Mouse (Mus musculus) layer of hippocampus, adult 8-10 months (tissue): ENCODE results near the gene Dusp8. TPM values are rescaled to one million over a fixed set of nuclear protein-coding genes. Genes with fewer than 3 reads are reported as not detected.

Source experiments
- DNase-seq, 2 experiments: peaks; one replicate each; pipeline ENCODE4 v3.0.0; 2022; ENCODE audit warnings: low spot score in 2 of 2
- total RNA-seq, 4 experiments: library from RNA; stranded (reverse); gene quantifications; 2 replicates each; pipeline ENCODE4 v1.2.4; 2022

Dusp8 gene
- total RNA-seq, 4 experiments from 2014 or later = 103 to 110 (median 106) TPM

DNA sequence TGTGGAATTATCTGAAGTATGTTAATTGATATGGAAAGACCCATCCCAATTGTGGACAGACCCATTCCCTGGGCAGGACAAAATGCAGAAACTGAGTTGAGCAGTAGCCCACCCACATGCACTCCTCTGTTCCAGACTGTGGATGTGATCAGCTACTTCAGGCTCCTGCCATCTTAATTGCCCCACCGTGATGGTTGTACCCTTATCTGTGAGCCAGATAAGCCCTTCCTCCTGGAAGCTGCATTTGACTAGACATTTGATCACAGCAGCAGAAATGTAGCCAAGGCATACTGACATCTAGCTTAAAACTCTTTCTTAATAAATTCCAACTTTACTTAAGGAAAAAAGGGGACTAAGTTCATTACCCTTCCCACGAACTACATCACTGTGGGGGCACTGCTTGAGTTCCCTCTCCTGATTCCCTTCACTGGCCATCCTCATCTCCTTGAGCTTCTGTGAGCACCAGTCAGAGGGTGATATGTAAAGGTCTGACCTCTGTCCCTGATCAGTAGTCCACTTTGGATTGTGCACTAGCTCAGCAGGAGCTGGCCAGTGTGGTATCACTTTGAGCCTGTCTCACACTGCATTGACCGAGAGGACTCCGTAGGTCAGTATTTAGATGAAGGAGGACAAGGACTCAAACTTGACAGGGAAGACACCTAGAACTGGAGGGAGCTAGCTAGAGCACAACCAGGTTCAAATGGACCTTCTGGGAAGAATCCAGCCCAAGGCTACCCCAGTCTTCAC, 9.3 kb downstream of the Dusp8 start:
- DNase-seq = no peak

DNA sequence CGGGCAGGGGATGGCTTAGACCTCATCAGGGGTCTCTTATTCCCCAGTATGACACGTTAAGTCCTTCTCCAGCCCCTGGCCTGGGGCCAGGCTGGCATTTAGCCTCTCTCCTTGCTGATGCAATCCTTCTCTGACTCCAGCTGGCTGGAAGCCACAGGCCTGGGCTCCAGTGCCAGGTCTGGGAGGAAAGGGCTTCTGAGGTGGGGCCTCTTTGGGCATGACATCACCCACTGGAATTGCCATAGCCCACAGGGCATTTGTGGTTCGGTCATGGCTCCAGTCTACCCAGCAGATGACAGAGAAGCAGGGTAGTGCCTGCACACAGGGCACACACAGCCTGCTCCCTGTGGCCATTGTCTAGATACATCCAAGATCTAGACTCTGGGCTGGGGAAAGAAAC, 10.8 kb downstream of the Dusp8 start:
- peak in 1 of 2 experiments; percentile 60 for DNase-seq

DNA sequence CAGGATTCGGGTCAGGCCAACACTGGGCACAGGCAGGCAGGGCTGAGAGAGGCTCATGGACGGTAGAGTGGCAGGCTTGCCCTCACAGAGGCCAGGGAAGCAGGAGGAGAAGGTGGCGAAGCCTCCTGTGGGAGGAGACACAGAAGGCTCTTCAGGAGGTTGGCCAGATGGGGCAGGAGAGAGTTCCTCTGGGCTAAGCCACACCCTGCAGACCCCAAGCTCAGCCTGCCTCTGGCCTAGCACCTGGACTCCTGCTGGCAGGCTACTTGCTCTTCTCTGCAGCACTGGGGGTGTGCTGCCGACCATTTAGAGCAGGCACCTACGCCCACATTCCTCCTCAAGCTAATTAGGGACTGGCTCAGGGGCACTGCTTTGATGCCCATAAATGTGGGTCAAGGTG, 11.2 kb downstream of the Dusp8 start:
- no peak for DNase-seq

DNA sequence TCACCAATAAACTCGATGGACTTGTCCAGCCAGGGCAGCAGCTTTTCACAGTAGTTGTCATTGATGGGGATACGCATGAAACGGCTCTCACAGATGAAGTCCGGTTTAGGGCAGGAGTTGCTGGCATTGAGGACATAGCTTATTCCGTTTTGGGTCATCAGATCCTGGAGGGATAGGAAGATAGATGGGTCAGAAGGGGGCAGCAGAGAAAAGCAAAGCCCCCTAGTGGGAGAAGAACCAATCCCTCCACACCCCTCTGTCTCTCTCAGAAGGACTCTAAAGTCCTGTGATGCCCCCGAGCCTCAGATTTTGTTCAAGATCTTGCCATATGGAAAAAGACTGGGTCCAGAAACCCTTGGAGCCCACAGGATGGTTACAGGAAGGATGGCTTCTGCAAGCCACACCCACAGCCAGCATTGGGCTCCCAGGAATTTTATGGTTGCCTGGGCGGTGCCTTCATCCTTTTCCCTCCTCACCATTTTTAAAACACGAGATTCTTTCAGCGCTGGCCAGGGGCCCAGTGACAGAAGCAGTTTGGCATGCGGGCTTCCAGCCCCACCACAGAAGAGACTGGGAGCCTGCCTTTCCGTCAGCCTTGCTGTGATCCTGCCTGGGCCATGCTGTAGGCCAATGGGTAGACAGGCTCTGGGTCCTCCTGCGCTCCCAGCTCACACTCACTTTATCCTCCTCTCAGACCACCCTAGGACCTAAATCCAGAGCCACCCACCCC, 11.9 kb downstream of the Dusp8 start:
- no peak for DNase-seq

DNA sequence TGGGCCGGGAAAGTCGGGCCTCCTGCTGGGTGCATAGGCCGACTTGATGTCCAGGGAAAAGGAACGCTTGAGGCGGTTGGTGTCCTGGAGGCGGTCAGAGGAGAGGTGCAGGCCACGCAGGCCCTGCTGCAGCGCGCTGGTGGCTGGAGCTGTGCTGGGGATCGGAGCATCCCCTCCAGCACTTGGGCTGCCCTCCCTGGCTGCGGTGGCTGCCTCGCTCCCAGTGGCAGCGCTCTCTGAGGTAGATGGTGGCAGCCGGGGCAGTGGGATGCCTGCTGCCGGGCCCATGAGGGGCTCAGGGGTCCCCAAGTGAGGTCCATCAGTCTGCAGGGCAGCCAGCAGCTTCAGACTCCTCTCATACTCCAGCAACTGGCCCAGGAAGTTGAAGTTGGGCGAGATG, 13.0 kb downstream of the Dusp8 start:
- DNase-seq = no peak

DNA sequence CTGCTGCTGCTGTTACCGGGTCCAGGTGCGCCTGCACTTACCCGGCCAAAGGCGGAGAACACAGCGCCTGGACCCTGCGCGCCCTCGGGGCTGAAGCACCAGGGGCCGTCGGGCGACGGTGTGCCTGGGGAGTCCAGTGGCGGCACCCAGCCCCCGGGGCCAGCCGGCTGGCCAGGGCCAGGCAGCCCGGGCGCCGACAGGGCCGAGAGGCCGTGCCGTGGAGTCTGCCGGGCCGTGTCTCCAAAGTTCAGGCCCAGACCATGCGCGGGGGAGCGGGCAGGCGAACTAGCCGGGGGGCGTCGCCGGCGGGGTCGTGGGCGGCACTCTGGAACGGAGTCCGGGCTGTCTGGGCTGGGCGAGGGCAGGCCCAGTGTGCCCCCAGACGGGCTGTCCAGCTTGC, 13.5 kb downstream of the Dusp8 start:
- no peak for DNase-seq

DNA sequence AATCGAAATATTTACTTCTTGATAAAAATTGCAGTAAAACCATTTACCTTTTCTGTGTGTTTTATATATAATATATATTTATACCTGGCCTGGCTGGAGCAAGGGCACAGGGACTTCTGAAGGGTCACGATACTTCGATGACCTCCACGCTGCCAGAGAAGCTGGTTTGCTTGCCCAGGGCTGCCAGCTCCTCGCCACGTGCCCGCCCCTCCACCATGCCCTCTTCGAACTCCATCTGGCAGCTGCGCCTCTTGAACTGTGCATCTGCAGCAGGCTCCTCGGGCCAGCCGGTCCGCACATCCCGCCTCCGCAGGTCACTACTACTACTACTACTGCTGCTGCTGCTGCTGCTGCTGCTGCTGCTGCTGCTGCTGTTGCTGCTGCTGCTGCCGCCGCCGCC, 13.9 kb downstream of the Dusp8 start:
- no peak for DNase-seq

DNA sequence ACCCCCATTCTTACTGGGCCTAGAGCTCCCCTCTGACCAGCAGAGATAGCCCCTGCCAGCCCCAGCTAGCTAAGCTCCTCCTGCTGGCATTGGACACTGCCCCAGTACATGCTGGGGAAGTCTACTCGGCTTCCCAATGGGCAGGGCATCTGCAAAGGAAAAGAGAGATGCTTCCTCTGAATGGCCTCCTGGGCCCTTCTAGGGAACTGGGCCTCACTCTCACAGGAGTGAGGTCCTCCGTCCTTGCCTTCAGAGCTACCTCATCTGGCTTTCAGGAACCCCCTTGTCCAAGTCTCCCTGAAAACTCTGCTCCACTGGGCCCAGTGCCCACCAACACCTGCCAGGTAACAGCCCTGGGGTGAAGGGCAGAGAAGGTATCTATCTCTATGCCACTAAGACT, 14.8 kb downstream of the Dusp8 start:
- no peak for DNase-seq

DNA sequence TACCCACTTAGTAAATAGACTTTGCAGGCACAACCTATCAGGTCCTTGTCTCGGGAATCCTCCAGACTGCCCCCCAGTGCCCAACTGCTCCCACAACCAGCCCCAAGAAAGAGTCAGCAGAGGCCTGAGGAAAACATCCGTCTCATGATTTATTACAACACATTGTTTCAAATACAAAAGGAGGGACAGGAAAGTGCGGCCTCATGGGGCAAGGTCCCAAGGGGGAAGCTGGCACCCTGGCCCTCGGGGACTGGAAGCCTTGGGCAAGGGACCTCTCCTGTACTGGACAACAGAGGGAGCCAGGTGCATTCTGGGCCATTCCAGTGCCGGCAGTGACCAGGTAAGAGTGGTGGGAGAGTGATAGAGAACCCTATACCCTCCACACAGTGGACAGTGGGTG, 16.3 kb downstream of the Dusp8 start:
- DNase-seq = no peak

DNA sequence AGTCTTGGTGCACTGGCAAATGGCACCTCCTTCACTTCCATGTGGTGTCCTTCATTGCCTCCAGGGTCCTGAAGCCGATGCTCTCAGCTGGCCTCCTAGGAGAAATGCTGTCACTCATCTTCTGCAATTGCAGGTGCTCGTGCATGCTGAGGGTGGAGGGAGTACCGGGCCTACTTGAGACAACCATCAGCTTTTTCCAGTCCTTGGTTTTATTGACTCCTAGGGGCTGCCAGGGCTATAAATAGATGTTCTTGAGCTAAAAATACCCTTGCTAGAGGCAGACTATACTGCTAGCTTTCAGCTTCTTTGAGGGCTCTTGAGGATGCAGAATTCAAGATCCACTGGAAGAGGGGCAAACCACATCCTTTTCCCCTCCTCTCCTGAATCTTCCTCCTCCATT, 18.5 kb downstream of the Dusp8 start:
- no peak for DNase-seq

DNA sequence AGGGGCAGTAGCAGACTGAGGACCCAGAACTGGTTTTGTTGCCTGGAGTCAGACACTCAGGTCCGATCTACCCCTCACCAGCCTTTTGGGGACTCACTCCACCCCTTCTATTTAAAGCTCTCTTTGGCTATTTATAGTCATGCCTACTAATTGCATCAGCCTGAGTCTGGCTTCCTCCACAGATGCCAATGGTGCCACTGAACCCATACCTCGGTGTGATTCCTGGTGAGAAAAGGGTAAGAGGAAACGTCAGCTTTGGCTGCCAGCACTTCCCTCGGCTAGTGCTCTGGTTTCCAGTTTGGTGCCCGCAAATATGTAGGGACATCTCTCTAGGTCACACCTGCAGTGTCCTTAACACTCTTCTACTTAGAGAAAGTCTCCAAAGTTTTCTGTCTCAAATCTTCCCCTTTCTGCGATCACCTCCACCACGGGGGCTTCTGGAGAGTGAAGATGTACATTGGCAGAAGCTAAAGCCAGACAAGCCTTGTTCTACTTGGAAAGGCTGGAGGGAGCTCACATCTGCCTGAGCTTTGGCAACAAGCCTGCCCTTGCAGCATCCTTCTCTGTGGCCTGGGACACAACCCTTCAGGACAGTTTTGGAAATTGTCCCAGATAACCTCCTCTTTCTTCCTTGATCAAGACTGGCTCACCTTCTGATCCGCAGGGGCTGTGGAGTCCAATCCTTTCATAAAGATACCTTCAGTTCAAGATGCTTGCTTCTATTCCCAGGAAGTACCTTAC, 21.3 kb downstream of the Dusp8 start:
- DNase-seq = no peak

DNA sequence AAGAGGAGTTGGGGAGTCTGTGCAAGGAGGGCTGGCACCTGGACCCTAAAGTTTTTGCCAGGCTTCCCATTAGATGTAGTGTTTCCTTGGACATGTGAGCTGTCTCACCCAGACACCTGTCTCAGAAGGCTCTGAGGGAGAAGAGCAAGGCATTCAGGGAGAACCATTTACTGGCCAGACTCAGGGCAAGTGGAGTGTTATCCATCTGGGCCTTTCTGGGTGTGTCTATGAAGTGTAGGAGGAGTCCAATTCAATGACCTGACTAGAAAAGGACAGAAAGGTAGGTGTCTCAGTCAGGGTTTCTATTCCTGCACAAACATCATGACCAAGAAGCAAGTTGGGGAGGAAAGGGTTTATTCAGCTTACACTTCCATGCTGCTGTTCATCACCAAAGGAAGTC, 23.9 kb downstream of the Dusp8 start:
- DNase-seq = no peak

DNA sequence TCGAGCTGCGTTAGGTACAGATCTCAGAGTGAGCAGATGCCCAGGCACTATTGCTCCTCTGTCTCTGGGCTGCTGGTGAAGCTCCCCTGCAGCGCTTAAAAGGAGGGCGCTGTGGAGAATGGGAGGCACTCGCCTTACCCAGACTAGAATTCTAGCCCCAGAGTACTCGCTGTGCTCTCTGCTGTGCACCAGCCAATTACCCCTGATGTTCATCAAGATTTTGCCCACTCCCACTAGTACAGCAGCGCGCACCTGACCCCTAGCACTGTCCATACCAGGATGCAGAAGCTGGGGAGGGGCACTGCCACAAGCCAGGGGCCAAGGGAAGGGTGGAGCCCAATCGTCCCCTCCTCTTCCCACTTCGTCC, 24.4 kb downstream of the Dusp8 start:
- no peak for DNase-seq

DNA sequence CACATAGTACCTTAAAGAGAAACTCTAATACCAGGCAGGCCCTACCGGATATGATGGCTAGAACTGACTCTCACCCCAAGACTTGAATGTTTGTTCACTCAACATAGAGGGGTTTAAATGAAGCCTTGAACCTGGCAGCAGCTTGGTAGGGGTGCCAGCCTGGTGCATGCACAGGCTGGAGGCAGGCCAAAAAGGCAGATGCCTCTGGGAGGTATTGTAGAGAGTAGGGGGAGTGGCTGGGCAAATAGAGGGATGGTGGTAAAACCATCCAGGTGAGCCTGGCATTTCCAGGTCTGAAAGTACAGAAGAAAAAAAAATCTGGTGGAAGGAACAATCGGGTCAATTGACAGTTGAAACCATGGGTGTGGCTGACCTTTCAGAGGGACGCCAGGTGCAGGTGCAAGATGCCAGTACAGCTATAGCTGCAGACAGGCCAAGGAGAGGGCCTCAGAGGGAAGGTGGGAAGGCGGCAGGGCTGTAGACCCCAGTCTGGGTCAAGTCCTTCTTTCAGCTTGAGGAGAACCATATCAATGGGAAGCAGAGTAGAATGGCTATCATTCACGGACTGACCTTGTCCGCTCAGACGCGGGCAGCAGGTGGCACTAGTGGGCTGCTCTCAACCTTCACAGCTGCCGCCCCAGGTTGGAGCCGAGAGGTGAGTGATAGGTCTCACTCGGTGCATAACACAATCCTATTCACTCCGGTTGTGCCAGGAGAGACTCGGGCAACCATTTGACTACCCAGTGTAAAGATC, 25.0 kb downstream of the Dusp8 start:
- DNase-seq = peak in 1 of 2 experiments; percentile 70

DNA sequence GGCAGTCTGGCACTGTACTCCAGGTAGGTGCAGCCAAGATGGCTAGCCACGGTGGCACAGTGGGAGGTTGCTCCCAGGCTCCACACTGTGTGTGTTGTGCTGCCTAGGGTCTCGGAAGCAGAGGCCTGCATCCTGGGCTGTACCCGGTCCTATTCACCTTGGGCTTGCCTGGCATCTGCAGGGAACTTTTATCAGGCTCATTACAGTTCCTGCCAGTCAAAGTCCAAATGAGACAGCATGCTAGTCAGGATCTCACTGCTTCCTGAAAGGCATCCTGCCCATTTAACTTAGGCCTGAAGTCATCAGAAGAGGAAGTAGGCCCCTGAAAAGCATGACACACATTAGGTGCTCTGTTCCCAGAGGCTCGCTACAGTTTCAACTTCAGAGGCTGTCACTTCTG, 27.2 kb downstream of the Dusp8 start:
- no peak for DNase-seq

DNA sequence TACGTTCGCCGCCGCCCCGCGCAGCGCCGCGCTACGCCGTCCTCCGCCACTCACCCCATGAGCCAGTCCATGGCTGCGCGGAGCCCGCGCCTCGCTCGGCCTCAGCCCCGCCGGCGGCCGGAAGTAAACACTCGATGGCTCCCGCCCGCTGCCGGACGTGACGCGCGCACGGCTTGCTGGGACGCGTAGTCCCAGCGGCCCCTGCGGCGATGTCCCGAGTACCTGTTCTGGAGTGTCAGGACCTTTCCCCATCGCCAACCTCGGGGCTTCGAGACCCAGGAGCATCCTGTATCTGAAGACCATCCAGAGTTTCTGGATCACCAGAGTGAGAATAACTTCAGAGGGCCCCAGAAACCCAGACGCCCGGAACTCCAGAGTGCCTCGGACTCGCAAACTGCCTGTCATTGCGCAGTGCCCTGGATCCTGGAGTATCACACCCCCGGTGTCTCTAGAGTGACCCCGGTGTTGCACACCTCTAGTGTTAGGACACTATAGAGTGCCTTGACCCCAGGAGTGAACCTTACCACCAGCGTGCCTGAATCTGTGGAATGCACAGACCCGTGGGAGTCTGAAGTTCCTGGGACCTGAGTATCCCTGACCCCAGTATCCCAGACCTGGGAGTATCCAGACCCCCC, 34.6 kb downstream of the Dusp8 start, which contains the start of gene Mob2:
TSS of gene Mob2 (minus strand) at position 135 of the 635 bp plus-strand sequence.
- peak; percentile 82 to 87 for DNase-seq

DNA sequence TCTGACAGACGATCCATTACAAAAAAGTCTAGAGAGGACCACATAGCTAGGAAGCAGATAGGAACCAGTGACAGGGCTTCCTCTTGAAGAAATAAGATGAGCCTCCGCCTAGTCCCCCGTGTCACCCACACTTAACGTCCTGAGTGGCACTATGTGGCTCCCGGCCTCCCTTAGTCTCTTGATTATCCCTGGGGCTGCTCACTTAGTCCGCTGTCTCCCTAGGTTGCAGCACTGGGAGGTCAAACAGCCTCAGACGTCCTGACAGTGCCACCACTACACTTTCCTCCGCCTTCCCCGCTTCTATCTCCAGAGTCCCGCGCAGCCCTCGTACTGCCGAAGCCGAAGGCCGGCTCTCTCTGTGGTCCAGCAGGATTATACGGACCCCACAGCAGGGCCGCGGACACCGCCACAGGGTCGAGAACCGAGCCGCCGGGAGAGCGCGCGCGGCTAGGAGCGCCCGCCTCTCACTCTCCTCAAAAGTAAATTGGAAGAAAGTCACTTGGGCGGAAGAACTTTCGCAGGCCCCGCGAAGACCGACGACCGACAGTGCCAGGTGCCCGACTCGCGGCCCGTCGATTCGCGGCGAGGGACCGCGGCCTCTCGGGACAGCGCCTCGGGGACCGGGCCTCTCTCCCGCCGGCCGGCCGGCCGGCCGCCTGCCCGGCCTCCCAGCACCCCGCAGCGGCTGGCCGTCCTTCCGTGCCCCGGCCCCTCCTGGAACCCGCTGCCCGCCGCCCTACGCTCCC, 35.3 kb downstream of the Dusp8 start:
- DNase-seq = no peak

DNA sequence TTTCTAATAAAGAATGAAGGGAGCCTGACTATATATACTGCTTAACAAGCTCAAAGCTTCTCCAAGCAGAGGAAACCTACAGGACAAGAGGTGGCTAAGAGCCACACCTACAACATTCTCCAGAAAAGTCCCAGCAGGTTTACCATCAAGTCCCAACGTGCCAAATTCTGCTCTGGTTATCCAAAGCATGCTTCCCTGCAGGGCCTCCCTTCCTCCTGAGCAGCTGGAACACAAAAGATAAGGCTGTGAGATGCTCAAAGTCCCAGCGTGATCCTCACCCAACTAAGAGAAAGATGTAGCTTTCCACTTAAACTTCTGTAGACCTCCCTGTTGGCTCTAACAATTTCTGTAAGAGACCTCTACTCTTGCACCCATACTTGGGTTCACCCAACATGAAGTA, 36.6 kb downstream of the Dusp8 start:
- DNase-seq = no peak

DNA sequence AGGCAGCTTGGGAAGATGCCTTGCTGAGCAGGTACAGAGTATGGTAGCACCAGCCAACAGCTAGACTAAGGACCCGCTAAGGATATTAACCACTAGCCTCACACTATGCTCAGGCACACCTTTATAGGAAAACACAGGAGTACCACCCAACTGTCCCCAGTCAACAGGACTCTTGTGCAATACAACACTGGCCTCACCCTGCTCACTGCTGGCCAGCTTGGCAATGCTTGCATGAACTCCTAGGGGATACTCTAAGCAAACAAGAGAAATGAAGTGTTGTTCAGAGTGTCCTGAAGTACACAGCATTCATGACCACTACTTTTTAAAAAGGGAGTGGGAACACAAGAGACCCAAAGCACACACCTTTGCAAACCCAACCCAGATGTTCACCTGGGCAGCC, 38.5 kb downstream of the Dusp8 start:
- DNase-seq = no peak

DNA sequence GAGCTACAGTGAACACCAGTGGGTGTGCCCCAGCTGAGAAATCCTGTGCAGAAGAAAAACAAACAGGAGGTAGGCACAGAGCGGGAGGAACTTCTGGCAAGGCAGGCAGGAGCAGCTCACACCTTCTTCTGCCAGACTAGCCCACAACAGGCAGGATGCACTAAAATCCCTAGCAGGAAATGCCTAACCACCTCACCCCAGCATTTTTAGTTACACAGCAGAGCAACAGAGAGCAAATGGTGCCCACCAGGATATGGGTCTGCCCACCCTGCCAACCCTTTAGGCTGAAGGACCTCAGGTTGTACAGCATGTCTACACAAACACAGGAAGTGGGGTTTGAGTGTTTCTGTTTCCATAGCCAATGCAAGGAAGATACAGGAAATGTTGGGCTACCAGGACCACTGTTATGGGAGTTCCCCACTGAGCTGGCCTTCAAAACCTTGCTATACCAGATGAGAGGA, 39.0 kb downstream of the Dusp8 start:
- no peak for DNase-seq
